Mouse (Mus musculus) ovary, postnatal 14 days (tissue): ENCODE measurements around the gene Rnf212b.
A peak's percentile ranks its signal among the peaks of the same experiment; 100 is the strongest.
"Not testable (repeated sequence)": the region's sequence is repeated elsewhere in the genome, so short reads cannot be mapped to it uniquely, and the experiment has no call there.

ENCODE experiments used
- DNase-seq: peaks from one replicate; pipeline ENCODE4 v3.0.0; 2022; ENCODE audit warnings: low spot score

Gene Rnf212b

GRCm38 (mm10) chr14:54813991-54814390 lies at the start of gene Rnf212b:
Gene Rnf212b (plus strand): TSS chr14:54814141.
- no peak for DNase-seq

DNA sequence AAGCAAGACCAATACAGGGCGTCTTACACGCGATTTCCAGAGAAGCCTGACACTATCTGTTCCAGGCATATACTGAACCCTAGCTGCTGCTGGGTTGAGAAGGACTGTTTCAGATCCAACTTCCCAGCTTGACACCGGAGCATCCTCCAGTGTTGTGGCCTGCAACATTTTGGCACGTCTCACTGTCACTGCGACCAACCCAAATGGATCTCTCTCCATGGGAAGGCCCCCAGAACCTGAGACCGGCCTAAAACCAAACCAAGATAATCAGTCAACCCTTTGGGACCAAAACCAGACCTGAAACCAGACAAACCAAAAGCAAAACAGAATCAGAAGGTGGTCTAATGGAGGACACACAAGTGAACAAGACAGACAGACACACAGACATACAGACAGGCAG lies 47.0 kb upstream of the Rnf212b start:
- not testable (repeated sequence) for DNase-seq

- no peak for DNase-seq
Measured at GRCm38 (mm10) chr14:54768314-54769067, 45.5 kb upstream of the Rnf212b start.

GRCm38 (mm10) chr14:54769068-54769425 lies 44.9 kb upstream of the Rnf212b start:
- no peak for DNase-seq

GRCm38 (mm10) chr14:54770373-54770772 lies 43.6 kb upstream of the Rnf212b start:
- no peak for DNase-seq

DNA sequence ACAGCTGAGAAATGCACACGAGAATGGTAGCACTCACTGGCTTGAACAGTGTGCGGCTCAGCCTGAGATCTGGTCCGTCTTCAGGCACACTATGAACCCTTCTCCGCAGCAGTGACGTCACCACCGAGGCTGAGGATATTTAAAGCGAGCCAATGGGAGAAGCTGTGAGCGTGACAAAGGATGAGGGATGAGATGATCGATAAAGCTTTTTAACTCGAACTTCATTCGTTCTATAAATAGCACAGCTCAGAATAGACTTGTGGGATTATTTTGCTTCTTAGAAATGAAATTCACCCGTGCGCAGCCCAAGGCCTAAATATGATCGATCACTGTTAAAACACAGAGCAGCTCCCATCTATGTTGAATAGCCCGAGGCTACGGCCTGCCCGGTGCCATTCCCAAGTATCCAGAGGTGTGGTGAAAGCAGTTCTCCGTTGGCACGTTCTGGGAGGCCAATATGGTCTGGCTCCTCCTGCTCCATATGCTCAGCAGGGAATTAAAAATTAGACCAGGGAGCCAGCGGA lies 41.5 kb upstream of the Rnf212b start:
- no peak for DNase-seq

- no peak for DNase-seq
Measured at GRCm38 (mm10) chr14:54775534-54776041, 38.4 kb upstream of the Rnf212b start.

- DNase-seq = no peak
Measured at GRCm38 (mm10) chr14:54776768-54777167, 37.2 kb upstream of the Rnf212b start.

GRCm38 (mm10) chr14:54777893-54778292 lies 36.0 kb upstream of the Rnf212b start:
- DNase-seq = no peak

- DNase-seq = no peak
Measured at GRCm38 (mm10) chr14:54780084-54780483, 33.9 kb upstream of the Rnf212b start.

- DNase-seq = peak; percentile 22
Measured at GRCm38 (mm10) chr14:54780836-54781609, 32.9 kb upstream of the Rnf212b start.

GRCm38 (mm10) chr14:54781610-54782365 lies 32.2 kb upstream of the Rnf212b start, which contains the start of gene Slc7a8:
Gene Slc7a8 (minus strand): TSS chr14:54781946.
- DNase-seq = peak; percentile 36

DNA sequence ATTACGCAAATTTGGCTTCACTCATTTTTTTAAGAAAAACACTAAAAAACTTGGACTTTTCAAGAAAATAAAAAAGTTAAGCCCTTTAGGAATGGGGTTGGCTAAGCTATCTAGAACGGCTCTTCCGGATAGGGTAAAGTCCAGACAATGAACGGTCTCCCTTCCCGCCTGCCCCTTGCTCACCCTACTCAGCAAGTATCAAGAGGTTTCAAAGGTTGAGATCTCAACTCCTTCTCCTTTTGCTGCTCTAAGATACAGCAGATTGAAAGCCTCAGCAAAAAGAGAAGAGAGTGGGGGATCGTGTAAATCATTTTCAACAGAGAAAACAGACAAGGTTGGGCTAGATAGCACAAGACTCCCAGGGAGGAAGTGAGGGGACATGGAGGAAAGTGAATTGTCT lies 31.0 kb upstream of the Rnf212b start:
- no peak for DNase-seq

GRCm38 (mm10) chr14:54785898-54786297 lies 28.0 kb upstream of the Rnf212b start:
- DNase-seq = peak; percentile 67

- peak; percentile 22 for DNase-seq
Measured at GRCm38 (mm10) chr14:54786489-54786888, 27.5 kb upstream of the Rnf212b start.

- no peak for DNase-seq
Measured at GRCm38 (mm10) chr14:54787226-54787625, 26.7 kb upstream of the Rnf212b start.

DNA sequence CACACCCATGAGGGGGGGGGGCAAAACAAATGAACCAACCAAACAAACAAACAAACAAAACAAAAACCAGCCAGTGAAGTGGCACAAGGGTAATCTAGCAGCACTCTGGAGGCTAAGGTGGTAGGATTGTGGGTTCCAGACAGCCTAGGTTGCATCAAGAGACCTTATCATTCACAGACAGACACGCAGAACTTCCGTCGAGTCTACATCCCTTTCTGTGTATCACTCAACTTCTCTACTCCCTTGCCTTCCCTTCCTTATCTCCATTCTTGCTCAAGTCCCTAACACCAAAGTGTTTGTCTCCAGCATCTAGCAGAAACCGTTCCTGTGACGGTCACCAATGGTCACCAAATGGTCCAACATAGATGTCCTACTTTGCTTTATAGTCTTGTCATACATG lies 25.7 kb upstream of the Rnf212b start:
- DNase-seq = no peak

- DNase-seq = no peak
Measured at GRCm38 (mm10) chr14:54792166-54792565, 21.8 kb upstream of the Rnf212b start.

DNA sequence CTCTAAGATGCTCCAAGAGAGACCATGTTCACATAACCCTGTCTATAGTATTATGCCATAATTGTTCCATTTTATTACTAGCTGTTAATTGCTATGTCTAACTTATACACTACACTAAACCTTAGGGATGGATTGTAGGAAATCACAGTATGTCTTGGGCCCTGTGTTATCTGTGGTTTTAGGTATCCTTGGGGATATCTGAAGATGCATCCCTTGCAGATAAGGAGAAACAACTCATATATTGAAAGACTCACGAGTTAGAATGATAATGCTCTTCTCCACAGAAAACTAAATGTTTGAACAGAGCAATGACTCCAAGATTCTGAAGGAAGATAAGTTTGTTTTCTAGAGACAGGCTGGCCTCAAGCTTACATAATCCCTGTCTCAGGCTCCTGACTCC lies 20.6 kb upstream of the Rnf212b start:
- DNase-seq = no peak

DNA sequence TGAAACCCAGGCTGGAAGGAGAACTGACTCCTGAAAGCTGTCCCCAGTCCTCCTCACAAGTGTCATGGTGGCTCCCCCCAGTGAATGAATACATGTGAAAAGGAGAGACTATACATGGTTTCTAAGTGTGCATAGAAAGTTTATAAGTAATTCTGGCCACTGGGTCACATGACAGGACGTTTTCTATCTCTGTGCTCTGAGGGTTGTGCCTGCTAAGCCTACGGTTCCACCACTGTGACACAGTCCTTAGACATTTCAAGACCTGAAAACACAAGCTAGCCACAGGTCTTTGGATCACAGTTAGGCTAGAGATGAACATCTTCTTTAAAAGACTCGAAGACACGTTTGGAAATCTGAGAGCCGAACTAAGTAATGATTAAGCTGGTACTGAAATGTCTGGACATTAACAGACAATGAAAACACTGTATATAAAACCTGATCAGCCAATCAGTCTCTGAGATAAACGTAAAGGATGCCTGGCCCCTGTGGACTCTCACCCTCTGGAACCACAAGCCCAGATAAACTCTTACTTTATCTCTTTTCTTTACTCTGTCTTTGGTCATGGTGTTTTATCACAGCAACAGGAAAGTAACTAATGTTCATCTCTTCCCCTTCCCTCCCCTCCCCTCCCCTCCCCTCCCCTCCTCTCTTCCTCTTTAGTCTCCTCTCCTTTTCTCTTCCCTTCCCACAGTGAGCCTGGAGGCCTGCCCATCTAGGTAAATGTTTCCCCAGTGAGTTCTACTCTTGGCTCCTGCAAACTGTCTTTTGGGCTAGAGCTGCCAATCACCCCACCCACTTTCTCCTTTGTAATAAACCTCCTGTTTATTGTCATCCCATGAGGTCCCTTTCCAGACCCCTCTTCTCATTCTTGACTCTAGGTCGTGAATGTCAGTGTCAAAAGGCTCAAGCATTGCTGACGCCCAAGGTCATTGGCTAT lies 19.8 kb upstream of the Rnf212b start:
- DNase-seq = no peak

DNA sequence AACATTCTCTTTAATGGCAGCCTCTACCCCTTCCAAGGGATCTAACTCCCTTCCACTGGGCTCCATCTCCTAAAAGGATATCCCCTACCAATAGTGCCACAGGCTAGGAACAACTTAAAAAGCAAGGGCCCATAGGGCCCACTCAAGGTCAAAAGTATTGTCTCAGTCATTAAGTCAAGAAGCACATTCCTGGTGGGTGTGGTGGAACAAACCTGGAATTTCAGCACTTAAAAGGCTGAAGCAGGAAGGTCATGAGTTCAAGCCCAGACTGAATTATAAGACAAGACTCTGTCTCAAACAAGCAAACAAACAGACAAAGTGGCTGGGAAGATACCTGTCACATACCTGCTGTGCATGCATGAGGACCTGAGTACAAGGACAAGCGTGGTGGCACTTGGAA lies 18.0 kb upstream of the Rnf212b start:
- no peak for DNase-seq
